Mouse (Mus musculus) thymus, postnatal 4 days (tissue): Measurements from ENCODE around the gene Gmps.

Experiments used
- DNase-seq: peaks from one replicate; pipeline ENCODE4 v3.0.0; 2021

Gmps gene

GRCm38 (mm10) chr3:63975955-63976908, at the start of gene Gmps:
TSS of gene Gmps (plus strand) at chr3:63976106.
- peak; percentile 97 for DNase-seq

DNA sequence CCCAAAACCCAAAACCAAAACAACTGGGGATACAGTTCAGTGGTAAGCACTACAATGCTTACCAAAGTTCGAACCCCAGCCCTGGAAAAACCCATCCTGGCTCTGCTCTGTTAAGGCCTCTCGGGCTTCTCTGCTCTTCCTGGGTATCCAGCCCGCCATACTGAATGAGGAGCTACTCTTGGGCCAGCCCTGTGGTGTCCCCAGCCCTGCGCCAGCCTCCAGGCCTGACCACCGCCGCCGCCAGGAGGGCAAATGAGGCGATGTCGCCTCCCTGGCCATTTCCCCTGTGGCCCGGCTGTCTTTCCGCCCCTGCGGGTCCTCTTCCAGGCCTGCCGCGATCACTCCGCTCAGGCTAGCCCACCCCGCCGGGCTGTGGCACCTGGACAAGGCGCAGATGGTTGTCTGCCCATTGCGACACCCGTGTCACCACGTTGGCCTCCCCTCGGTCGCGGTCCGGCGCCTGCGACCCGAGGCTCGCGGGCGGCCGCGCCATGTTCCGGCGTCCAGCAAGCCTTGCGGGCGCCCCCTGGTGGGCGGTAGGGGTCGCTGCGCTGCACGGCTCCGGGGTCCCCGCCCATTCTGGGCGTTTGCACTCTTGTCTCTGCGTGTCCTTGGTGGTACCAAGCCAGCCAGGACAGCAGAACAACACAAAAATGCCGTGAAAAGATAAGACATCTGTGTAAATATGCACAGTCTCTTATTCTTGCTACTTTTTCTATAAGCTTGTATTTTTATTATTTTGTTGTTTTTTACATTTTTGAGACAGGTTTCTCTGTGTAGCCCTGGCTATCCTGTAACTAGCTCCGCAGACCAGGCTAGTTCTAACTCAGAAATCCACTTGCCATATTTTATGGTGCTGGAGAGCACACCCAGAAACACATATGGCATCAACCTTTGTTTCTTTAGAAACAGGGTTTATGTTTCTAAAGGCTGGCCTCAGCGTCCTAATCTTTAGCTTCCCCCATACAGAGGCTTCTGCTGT, 46.7 kb upstream of the Gmps start, which contains the start of gene E130311K13Rik:
TSS of gene E130311K13Rik (minus strand) at position 595 of the 982 bp plus-strand sequence.
- DNase-seq: peak; percentile 92

GRCm38 (mm10) chr3:63938928-63939327, 37.0 kb upstream of the Gmps start:
- DNase-seq: no peak

DNA sequence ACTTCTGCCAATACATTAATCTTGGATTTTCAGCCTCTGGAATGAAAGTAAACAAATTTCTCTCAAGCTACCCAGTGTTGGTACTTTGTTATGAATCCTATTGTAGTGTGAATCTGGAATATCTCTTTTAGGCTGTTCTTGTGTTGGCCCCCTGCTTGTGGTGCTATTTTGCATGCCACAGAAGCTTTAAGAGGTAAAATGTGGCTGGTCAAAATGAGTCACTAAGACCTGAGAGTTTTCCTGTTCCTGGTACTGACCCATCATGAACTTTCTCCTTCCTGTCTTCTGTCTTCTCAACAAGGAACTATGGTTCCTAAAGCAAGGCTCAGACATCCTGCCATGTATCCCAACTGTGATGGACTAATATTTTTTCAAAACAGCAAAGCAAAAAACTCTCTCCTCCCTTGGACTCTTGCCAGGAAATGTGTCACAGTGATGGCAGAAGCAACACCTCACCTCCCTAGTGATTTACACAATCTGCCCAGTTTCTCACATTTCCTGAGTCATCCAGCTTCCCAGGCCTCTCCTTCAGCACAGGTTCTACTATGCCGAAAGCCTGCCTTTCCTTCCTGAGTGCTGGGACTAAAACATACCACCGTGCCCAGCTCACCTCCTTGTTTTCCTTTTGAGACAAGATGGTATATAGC, 34.6 kb upstream of the Gmps start:
- no peak for DNase-seq

DNA sequence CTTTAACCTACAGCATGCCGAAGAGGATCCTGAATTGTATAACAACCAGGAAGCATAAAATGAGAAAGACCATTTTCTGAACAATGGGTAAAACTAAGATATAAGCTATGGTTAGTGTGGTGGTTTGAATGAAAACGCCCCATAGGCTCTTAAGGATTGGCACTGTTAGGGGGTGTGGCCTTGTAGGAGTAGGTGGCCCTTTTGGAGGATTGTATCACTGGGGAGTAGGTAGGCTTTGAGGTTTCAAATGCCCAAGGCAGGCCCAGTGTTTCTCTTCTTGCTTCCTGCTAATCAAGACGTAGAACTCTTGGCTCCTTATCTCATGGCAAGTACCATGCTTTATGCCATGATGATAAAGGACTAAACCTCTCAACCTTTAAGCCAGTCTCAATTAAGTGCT, 26.1 kb upstream of the Gmps start:
- no peak for DNase-seq

GRCm38 (mm10) chr3:63963421-63964099, 12.3 kb upstream of the Gmps start:
- DNase-seq: peak; percentile 8

- DNase-seq: peak; percentile 99
These were observed 11.6 kb upstream of the Gmps start, which contains the start of gene Slc33a1 for GRCm38 (mm10) chr3:63964100-63964921. TSS of gene Slc33a1 (minus strand) at chr3:63964768.

DNA sequence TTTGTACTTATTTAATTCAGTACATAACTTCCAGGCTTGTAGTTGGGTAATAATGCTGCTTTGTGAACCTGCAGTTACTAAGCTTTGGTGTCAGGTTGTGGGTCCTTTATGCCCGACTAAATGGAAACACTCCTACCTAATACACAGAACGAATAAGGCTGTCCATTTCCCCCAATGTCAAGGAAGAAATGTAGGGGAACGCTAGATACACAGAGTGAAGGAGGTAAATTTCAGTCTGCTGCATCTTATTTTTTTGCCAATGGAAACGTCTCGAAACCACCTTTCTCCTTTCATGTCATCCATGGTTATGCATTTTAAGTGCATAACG, 11.0 kb upstream of the Gmps start:
- DNase-seq: no peak

DNA sequence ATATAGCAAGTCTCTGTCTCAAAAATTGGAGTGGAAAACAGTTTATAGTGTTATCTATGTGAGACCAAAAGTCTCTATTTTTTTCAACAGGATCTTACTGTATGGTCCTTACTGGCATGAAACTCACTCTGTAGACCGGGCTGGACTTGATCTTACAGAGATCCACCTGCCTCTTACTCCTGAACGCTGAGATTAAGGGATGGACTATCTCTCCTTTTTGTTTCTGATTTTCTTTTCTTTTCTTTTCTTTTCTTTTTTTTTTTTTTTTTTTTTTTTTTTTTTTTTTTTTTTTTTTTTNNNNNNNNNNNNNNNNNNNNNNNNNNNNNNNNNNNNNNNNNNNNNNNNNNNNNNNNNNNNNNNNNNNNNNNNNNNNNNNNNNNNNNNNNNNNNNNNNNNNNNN, 10.0 kb upstream of the Gmps start:
- DNase-seq: no peak

DNA sequence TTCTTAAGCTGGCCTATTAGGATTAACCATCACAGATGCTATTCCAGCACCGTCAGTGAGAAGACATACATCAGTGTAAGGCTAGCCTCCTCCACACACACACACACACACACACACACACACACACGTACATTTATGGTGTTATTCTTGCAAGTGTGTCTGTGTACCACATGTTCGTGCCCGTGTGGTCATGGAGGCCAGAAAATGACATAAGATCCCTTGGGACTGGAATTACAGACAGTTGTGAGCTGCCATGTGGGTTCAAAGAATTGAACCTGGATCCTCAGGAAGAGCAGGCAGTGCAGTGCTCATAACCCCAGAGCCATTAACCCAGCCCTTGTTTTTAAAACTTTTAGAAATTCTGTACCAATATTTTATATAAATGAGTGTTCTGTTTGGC, 2.0 kb downstream of the Gmps start:
- DNase-seq: no peak

GRCm38 (mm10) chr3:63986656-63987055, 10.8 kb downstream of the Gmps start:
- no peak for DNase-seq

DNA sequence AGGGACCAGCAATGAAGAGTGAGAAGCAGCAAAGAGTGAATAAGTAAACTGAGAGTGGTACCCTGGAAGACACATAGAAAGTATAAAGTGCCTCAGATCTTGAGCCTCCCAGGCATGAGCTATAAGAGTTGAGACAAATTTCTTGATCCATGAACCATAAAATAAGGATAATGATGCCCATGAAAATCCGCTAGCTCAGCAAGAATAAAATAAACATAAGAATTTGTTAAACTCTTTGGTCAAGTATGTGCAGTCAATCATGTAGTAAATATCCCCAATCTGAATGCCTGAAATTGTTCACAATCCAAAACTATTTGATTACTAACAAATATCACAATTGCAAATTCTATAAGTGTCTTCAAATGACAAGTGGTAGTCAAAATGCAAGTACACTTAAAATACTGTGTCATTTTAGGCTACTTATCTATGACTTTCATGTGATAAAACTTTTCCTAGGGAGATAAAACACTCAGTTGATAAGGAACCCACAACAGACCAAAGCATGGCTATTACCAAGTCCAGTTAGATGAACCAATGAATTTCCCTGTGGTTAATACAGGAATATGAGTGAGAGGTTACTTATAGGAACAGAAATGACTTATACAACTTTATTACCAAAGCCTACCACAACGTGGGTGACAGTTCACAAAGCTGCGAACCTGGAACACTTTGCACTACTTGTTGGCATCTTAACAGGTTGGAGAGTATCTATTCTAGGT, 13.0 kb downstream of the Gmps start:
- no peak for DNase-seq

- no peak for DNase-seq
These were observed 45.5 kb downstream of the Gmps start for GRCm38 (mm10) chr3:64021436-64021835.

DNA sequence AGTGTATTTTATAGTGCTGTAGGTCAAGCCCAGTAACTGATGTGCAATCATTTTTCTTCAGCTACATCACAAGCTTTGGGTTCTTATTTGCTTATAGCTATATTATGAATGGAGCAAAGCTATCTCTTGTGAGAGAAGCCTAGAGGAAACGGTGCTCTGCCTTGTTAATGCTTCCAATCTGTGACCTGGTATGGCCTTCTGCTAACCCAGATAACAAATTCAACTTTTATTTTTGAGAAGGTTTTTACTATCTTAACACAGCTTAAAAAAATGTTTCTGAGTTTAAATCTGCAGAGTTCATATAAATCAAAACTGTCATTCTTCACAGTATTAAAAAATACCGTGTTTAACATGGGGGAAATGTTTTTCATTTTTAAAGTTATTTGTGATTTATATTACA, 46.0 kb downstream of the Gmps start:
- DNase-seq: no peak

DNA sequence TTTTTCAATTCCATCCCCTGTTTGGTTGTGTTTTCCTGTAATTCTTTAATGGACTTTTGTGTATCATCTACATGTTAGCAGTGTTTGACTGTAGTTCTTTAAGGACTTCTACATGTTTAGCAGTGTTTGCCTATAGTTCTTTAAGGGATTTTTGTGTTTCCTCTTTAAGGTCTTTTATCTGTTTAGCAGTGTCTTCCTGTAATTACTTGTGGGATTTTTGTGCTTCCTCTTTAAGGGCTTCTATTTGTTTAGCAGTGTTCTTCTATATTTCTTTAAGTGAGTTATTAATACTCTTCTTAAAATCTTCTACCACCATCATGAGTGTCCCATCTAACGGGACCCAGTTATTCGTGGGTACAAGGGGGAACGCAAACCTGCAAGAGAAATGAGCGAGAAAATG, 53.9 kb downstream of the Gmps start:
- no peak for DNase-seq

DNA sequence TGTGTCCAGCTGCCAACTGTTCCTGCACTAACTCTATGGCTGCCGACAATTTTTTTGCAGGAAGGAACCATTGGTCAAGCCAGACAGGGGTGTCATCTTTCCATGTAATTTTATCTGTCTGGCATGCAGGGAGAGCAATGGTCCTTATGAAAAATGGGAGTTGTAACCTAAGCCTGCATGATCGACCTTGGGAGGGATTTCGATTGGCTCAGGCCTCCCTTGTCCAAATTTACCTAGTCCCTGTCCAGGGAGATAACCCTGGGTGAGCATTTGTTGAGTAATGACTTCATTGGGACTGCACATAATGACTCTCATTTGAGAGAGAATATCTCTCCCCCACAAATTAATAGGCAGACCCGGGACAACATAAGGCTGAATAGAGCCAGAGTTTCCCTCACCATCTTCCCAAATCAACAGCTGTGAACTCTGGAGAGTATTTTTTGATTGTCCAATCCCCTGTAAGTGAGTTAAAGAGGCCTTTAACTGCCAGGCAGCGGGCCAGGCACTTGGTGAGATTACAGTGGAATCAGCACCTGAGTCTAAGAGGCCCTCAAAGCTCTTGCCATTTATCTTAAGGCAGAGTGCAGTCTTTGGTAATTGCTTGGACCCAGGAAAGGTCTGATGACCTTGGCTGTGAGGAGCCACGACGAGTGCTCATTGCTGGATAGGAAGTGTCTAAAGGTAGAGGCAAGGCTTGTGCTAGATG, 62.4 kb downstream of the Gmps start:
- no peak for DNase-seq

DNA sequence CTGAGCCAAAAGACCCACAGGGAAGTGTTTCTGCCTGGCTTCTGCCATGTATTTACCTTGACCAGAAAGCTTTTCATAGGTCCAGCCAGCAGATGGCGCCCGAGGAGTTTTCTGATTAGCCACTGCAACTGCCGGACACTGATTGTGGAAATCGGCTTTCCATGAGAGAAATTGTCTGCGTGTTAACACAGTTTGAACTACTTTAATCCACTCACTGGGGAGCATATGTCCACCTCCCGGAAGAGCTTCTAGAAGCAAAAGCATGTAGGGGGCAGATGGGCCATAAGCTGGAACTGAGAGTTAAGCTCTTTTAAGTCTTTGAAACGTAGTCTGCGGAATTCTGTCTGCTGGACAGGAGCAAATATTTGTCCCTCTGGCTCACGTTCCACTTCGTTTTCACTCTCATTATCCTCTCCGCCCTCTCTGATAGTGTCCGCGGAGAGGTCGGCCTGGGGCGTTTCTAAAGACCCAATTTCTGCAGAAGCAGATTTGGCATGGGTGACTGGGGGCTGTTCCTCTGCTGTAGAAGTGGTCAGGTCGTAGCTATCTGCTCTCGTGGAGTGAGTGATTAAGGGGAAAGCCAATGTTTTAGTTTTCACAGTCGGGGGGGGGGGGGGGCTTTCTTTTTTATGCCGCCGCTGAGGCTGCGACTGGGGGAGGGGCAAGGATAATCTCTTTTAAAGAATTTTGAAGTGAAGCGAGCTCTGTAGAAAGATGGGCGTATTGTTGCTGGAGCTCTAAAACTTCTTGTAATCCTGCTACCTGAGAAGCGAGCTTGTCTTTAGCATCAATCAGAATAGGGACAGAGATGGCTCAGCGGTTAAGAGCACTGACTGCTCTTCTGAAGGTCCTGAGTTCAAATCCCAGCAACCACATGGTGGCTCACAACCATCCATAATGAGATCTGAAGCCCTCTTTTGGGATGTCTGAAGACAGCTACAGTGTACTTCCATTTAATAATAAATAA, 64.2 kb downstream of the Gmps start:
- DNase-seq: peak; percentile 79
